Mouse (Mus musculus) MEL (cell line): ENCODE results near the gene Sirt4.
A peak's percentile ranks its signal among the peaks of the same experiment; 100 is the strongest.

Experiments used
- CTCF ChIP-seq, 3 experiments: IDR thresholded peaks in 2 of 3; conservative IDR thresholded peaks in 1 of 3; 2 replicates each; pipeline ENCODE4 v1.5.1; 2011 to 2012; ENCODE audit warnings: low read length in 3 of 3, low read depth in 2 of 3, mild to moderate bottlenecking in 2 of 3, improper control_type of control experiment in 1 of 3, inconsistent platforms in 1 of 3, mixed read lengths in 1 of 3, moderate library complexity in 1 of 3; ENCODE audit not compliant: control insufficient read depth in 1 of 3, insufficient read depth in 1 of 3, poor library complexity in 1 of 3, severe bottlenecking in 1 of 3
- E2F4 ChIP-seq: IDR thresholded peaks from 2 replicates; pipeline ENCODE4 v1.6.1; 2011; ENCODE audit warnings: low read depth, low read length, improper control_type of control experiment, borderline replicate concordance
- EP300 ChIP-seq, 2 experiments: IDR thresholded peaks; 2 replicates each; pipeline ENCODE4 v1.6.1; 2011; ENCODE audit warnings: improper control_type of control experiment in 2 of 2, low read length in 2 of 2, low read depth in 1 of 2, mild to moderate bottlenecking in 1 of 2
- GATA1 ChIP-seq: IDR thresholded peaks from 2 replicates; pipeline ENCODE4 v1.6.1; 2011; ENCODE audit warnings: low read depth, low read length, improper control_type of control experiment
- POLR2A ChIP-seq, 2 experiments: IDR thresholded peaks; 2 replicates each; pipeline ENCODE4 v1.6.1; 2011 to 2012; ENCODE audit warnings: low read length in 2 of 2, mild to moderate bottlenecking in 2 of 2, control low read depth in 1 of 2, improper control_type of control experiment in 1 of 2, low read depth in 1 of 2, moderate library complexity in 1 of 2; ENCODE audit not compliant: control insufficient read depth in 1 of 2, insufficient read depth in 1 of 2, poor library complexity in 1 of 2
- POLR2AphosphoS5 ChIP-seq: IDR thresholded peaks from 2 replicates; pipeline ENCODE4 v1.6.1; 2012; ENCODE audit warnings: low read depth, borderline replicate concordance, mild to moderate bottlenecking, inconsistent platforms, low read length, moderate library complexity, mixed read lengths
- RCOR1 ChIP-seq: IDR thresholded peaks from 2 replicates; pipeline ENCODE4 v1.6.1; 2012; ENCODE audit warnings: low read depth, mild to moderate bottlenecking, inconsistent platforms, low read length, improper control_type of control experiment
- TAL1 ChIP-seq: IDR thresholded peaks from 2 replicates; pipeline ENCODE4 v1.6.1; 2012; ENCODE audit warnings: mild to moderate bottlenecking, inconsistent platforms, low read length, moderate library complexity, mixed read lengths
- TBP ChIP-seq: IDR thresholded peaks from 2 replicates; pipeline ENCODE4 v1.8.0; 2011; ENCODE audit warnings: low read depth, low read length, improper control_type of control experiment
- ZMIZ1 ChIP-seq: IDR thresholded peaks from 2 replicates; pipeline ENCODE4 v1.6.1; 2012; ENCODE audit warnings: low read depth, mild to moderate bottlenecking, inconsistent platforms, low read length, improper control_type of control experiment, moderate library complexity
- ZNF384 ChIP-seq: IDR thresholded peaks from 2 replicates; pipeline ENCODE4 v1.6.1; 2012; ENCODE audit warnings: low read depth, mild to moderate bottlenecking, inconsistent platforms, low read length, improper control_type of control experiment

GRCm38 (mm10) chr5:115491771-115492322, 7.3 kb upstream of the Sirt4 start:
- TF ChIP-seq POLR2AphosphoS5, result no peak
- TF ChIP-seq TAL1, result no peak
- no peak for TF ChIP-seq EP300 (IDR thresholded peaks at IDR 0.05; ENCODE audit: low read depth in 1 of 2, low read length in 2 of 2)
- TF ChIP-seq CTCF (IDR thresholded peaks at IDR 0.05 in 2 of 3, conservative IDR thresholded peaks at IDR 0.05 in 1 of 3; ENCODE audit: control insufficient read depth in 1 of 3, insufficient read depth in 1 of 3, low read depth in 2 of 3, low read length in 3 of 3, poor library complexity in 1 of 3, severe bottlenecking in 1 of 3), result no peak
- peak in 1 of 2 experiments; percentile 46; a peak in 2 of 4 replicates for TF ChIP-seq POLR2A (IDR thresholded peaks at IDR 0.05; ENCODE audit: control insufficient read depth in 1 of 2, insufficient read depth in 1 of 2, low read depth in 1 of 2, low read length in 2 of 2, poor library complexity in 1 of 2)
- TF ChIP-seq ZNF384, result no peak
- TF ChIP-seq RCOR1, result no peak
- TF ChIP-seq TBP, result no peak
- TF ChIP-seq GATA1, result no peak
- TF ChIP-seq ZMIZ1, result no peak
- TF ChIP-seq E2F4, result no peak
